Mouse (Mus musculus) ZHBTc4 (cell line): Measurements from ENCODE around the gene Fah.

Source experiments
- DNase-seq: peaks from one replicate; pipeline ENCODE4 v3.0.0-alpha.2; 2011; ENCODE audit warnings: low read depth, low spot score

Fah gene

DNA sequence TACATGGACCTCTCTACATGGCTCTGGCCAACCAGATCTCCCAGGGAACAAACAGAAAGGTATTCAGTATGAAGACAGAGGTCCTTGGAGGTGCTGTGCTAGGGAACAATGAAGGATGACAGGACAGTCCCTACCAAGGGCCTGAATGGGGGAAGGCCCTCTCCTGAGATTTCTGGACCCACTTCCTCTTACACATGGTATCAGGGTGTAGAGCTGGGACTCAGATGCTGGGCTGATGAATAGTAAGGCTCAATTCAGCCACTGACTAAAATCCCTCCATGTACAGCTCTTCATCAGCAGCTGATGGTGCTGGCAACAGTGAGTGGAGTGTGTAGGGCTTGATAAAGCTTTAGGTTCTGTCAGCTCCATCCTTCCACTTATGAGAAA lies 11.6 kb downstream of the Fah start:
- DNase-seq = no peak

DNA sequence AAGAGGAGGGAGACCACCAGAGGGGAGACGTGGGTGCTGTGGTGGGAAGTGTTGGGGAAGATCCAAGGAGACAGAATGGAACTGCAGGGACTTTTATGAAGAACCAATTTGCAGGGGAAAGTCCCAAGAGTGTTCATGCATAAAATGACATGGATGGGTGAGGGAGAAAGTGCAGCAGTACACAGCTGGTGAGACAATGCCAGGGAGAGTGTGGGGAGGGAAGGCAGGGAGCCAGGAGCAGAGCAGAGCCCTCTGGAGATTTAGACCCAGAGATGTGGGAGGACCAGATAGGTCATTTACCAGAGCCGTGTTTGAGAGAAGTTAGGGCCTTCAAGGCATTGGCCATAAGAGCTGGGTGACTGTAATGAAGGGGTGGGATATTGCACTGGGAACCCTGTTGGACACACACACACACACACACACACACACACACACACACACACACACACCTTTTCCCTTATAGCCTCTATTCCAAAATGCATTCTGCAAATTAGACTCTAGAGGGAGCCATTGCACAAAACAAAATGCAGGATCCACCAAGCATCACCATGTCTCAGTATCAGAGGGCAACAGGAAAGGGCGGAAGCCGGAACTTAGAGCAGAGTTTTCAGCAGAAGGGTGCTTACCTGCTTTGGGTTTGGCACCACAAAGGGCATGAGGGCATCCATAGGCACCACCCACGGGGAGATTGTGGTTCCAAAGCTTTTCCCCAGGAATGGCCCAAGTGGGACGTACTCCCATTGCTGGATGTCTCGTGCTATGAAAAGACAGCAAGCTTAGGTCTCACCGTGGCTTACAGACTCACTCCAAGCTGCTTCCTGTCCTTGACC lies 12.2 kb downstream of the Fah start:
- peak; percentile 67 for DNase-seq

DNA sequence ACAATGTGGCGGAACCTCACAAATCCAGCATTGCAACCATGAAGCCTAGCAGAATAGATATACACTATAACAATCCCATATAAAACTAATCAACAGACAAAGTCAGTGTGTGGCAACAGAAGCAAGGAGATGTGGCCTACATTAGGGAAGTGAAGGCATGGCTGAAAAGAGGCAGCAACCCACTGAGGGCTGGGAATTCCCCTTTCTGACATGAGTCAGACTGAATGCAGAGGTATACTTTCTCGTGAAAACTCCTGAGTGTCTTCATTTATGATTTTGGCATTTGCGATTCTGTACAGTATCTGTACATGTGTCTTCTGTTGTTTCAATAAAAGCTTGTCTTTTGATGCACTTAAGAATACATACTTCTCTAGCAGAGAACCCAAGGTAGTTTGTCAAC lies 15.2 kb downstream of the Fah start:
- DNase-seq = no peak

DNA sequence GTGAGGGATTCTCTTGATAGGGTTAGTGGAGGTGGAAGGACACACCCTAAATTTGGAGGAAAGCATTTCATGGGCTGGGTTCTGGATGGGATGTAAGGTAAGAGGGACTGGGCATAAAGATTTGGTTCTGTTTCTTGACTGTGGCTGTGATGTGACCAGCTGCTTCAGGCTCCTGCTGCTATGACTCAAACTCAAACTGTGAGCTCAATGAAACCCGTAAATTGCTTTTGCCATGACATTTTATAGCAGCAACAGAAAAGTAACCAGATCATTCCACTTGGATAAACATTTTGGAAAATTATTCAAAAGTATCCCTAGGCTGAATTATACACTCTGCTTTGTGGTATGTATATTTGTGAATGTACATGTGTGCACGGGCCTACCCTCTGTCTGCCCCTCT lies 15.9 kb downstream of the Fah start:
- no peak for DNase-seq

DNA sequence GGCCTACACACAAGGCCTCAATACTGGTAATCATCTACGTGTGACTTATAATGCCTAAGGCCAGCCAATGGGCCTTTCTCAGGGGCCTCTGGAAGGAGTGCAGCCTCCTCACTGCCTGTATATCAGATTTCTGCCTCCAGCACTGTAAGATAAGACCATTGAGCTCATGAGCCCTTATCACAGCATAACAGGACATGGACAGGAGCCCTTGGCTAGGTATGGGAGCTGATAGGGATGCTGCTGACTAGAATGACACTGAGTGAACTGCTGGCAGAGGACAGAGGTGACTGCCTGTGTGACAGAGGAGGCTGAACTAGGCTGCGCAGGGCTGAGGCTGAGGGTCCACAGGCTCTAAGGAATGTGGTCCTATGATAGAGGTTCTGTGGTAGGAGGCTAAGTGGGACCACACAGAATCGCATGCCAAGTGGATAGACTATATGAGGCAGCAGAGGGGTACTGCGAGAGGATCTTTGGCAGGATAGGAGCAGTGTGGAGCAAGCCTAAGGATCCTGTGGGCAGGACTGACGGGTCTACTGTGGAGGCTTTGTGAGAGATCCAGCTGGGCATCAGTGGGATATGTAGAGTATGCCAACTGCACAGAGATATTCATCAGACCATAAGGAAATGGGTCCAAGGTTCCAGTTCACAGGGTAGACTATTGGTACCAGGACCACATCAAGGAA lies 19.3 kb downstream of the Fah start:
- DNase-seq = no peak

DNA sequence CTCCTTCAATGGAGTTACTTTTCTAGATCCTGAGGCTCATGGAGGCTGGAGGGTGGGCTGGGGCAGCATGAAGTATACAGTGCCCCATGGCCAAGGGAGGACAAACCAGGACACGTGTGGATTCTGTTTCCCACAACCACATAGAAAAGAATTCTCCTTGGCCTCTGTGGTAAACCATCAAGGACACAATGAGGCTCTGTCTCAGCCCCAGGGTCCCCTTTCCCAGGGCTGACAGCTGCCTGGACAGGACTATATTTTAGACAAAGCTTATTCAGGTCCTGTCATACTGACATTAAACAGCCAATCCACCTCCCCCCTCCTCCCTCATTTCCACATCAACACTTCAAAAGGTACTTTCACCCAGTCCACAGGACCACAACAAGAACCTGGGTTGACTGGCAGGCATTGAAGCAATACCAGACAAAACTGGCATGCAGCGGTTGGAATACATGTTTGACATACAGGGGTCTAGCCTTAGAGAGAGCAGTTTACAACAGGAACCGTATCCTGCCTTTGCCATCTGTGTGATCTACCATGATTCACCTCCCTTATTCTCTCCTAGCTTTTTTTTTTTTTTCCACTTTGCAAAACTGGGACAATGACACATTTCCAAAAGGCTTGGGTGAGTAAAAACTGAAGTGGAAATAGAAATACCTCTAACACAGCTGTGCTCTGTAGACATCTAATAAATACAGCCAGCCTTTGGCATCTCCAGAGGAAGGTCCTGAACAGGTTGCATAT lies 20.0 kb downstream of the Fah start:
- DNase-seq = no peak

DNA sequence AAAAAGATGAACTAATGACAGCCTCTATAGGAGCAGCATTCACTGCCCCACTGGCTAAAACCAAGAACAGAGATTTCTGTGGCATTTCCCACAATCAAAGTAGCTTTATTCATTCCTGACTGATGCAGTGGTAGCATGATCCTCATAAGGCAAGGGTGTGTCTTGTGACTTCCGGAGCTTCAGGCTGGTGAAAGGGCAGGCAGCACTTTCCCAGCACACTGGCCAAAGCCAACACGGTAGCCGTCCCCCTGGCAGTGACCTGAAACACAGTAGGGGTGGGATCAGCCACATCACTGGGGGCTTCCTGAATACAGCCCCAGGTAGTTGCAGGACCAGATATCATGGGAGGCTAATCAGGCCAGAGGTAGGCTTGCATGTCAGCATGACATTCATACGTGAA lies 21.4 kb downstream of the Fah start:
- DNase-seq = no peak

DNA sequence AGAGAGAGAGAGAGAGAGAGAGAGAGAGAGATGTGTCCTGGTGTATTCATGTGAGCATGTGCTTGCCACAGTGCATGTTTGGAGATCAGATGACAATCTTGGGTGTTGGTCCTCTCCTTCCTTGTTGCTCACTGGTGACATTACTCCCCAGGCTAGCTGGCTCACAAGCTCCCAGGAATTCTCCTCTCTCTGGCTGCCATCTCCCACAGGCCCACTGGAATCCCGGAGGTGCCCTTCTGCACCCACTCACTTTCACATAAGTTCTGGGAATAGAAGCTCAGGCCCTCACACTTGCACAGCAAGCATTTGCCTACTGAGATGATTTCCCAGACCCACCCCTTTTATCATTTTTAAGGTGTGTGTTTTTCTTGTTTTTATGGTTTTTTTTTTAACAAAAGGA lies 26.8 kb downstream of the Fah start:
- DNase-seq = peak; percentile 18

DNA sequence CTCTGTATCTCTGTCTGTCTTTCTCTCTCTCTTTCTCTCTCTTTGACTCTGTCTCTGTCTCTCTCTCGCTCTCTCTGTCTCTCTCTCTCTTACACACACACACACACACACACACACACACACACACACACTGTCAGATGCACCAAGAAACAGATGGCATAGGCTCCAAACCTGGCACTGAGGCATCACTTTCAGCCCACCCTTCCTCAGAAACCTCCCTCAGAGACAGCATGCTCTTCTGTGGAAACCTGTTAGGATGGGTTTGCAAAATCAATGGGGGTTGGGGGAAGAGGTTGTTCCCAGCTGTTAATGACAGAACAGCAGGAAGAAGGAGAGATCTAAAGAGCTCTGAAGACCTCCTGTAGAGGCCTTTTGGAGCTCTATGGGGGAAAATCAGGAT lies 27.7 kb downstream of the Fah start:
- DNase-seq = peak; percentile 76

DNA sequence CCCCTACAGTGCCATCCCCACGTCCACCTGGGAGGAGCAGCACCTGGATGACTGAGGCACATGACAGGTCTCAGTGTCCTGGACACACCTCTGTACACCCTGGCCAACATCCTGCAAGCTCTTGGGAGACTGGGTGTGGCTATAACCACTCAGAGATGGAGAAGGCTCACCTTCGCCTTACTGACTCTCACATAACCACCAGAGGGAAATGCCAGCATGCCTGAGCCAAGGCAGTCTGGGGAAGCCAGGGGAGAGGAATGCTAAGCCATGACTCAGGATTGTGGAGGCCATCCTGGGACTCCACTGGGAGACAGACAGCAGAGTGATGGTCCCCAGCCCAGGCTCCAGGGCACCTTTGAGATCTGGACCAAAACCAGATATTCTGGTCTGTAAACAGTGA lies 29.5 kb downstream of the Fah start:
- DNase-seq = peak; percentile 5

DNA sequence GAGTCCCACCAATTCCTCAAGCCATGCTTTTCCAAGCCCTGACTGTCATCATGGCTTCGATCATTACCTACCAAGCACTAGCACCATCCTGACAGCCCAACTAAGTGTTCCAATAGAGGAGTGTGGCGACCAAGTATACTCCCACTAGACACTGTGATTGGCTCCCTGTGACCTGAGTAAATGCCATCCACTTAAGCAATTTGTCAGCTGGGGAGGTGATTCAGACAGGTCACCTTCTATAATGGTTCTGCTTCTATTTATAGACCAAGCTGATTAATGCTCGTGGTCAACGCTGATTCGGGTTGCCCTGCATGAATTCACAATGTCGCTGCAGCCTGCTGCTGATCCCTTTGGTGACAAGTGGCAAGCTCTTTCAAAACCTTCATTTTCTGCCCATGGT lies 40.3 kb downstream of the Fah start:
- no peak for DNase-seq

DNA sequence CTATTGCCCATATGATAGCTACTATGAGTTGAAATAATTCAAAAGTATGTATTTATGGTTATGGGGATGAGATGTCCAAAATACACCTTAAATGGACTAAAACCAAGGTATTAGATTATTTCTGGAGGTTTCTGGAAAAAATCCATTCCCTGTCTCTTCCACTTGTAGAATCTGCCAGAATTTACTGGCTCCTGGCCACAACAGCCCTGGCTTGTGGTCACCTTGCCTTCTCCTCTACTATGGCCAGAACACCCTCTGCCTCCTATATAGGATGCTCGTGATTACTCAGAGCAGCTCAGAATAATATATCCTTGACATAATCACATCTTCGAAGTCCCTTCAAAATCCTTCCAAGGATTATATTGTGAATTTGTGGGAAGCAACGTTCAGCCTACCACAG lies 42.3 kb downstream of the Fah start:
- DNase-seq = no peak

DNA sequence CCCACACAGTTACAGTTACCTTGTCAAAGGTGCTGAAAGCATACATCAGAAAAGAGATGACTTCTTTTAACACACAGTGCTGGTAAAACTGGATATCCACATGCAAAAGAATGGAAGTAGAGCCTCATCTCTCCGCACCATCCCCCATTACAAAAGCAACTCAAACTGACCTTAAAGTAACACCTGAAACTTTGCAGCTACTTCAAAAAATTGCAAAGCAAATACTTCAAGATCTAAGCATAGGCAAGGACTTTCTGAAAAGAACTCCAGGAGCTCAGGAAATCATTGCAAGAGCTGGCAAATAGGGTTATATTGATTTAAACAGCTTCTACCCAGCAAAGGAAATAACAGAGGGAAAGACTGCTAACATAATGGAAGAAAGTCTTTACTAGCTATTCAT lies 46.0 kb downstream of the Fah start:
- DNase-seq = no peak

DNA sequence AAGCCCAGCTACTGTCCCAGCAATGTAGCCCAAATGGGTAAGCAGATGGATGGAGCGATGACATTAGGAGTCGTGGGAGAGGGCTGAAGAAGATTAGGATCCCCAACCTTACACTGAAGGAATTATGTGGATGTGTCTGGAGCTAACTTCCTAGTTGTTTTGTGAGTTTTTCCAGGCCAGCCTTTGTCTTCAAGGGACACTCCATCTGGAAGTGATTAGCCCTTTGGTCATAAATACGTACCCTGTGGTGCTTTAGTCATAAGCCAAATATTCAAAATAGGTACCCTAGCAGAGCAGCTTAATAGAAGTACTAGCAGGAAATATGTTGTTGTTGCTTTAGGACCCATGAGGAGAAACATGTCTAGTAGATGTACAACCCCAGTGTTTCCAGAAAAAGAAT lies 49.2 kb downstream of the Fah start:
- no peak for DNase-seq

DNA sequence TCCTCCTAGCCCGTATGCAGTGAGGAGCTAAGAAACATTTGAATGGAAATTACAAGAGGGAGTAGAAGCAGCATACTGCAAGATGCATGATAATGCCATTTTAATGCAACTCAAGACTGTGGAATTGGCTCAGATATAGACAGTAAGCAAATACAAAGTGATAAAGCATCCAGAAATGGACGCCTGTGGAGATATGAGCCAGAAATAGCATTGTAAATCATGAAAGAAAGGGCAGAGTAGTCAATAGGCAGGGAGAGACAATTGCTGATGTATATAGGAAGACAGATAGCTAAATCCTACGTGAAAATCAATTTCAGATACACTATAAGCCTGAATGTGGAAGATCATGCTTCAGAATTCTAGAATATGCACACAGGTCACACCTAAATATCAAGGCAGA lies 51.2 kb downstream of the Fah start:
- DNase-seq = no peak

DNA sequence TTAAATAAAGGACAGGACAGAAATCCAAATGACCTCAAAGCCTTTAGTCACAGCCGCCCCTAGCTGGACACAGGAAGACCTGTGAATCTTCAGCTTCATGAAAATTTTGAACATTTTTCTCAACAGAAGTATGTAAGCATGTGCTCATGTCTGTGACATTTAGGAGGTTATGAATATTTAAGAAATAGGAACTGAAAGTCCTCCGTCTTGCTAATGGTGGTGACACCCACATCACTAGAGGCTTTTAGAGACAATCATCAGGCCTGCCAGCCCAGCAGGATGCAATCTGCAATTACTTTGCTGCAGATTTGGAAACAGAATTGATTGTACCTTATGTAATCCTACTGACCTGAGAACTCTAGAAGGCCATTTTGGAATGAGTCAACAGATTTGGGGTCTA lies 55.0 kb downstream of the Fah start:
- no peak for DNase-seq

DNA sequence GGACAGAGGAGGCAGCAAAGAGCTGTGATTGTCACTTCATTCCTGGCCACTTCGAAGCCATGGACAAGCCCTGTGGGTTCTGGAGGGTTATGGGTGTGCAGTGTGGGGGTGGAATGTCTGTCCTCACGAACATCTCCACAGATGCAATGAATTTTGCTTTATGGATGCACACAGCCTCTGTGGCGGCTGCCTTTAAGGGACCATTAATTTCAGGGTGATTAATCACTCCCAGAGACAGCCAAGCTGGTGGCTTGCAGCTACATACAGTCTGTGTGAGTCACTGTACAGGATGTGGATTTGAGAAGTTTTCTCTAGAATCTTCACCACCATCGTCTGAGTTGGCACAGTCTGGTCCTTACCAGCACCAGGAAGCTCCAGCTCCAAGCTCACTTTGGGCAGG lies 59.9 kb downstream of the Fah start:
- DNase-seq = no peak

DNA sequence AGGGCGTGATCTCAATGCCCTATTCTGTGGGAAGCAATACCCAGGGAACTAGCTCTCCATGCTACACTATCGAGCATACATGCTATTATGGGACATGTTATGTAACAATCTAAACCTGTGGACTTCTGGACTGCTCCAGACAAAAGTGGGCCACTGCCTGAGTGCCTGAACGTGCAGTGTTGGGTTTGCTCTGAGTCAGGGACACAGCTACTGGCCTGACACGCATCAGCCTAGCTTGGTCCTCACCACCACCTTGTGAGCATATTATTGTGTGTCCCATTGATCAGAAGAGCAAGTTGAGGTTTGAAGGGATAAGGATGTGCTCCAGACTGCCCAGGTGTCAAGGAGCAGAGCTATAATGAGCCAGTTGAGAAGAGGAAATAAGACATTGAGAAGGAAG lies 61.6 kb downstream of the Fah start:
- no peak for DNase-seq
